Mouse (Mus musculus) left cerebral cortex, postnatal 4 days (tissue): Measurements from ENCODE around the gene Etv4. TPM values are rescaled to one million over a fixed set of nuclear protein-coding genes. Genes with fewer than 3 reads are reported as not detected.

Source experiments
- DNase-seq: peaks from one replicate; pipeline ENCODE4 v3.0.0-alpha.2; 2022
- intact Hi-C: fragments of 180-260 bp; cut with DNase I; formaldehyde crosslinking; loops from one replicate; pipeline ENCODE4 v1.15.1; 2025
- total RNA-seq, 2 experiments: library from RNA; stranded (reverse); gene quantifications; 2 replicates each; pipeline ENCODE4 v1.2.3; 2021

The Etv4 gene
- total RNA-seq, 2 experiments from 2014 or later: 23.7 to 27.1 TPM

DNA sequence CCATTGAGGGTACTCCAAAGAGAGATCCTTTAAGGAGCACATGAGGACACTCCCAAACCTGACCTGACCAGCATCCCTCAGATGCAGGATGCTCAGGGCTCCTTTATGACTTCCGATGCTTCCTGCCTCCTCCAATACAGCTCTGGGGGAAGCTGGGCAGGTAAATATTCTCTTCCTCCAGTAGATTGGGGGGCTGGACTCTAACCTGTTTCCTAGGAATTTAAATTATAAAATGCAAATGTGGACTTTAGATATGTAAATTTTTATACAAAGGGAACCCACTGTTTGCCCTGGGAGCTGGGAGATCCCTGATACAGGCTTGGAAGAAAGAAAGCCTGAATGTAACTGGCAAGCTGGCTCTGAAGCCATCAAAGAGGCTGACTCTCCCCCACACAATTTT, 2.3 kb upstream of the Etv4 start:
- intact Hi-C loops: no loop called here
- no peak for DNase-seq

DNA sequence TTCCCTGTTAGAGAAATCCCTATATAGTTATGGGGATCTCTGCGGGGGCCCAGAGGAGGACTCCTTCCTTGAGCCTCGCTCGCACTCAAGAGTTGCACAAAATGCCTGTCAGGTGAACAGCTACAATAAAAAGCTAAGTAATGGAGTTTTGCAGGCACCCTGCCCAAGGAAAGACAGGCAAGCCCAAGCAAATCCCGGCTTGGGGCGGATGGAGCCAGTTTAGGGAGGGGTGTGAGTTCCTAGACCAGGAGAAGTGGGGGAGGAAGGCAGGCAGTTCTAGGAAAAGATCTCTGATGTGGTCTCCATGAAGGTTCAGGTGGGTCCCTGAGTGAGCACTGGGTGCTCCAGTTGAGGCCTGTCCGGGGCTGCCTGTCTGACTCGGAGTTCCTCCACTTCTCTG, 1.5 kb upstream of the Etv4 start:
- no peak for DNase-seq
- intact Hi-C loops: no loop called here

DNA sequence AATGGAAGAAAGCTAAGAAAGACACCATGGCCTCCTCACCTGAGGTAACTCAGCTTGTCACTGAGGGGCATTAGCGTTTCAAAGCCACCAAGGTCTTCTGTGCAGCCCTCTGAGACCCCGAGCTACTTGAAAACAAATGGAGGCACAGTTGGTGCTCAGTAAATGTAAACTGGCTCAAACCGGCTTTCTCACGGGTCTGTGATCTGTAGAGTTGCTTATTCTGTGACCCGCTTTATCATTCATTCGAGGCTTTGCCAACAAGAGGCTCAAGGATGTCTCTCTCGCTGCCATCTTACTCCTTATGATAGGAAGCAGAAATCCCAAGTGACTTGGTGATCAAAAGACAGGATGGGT, 658 bp upstream of the Etv4 start:
- intact Hi-C loops: no loop called here
- DNase-seq: no peak

DNA sequence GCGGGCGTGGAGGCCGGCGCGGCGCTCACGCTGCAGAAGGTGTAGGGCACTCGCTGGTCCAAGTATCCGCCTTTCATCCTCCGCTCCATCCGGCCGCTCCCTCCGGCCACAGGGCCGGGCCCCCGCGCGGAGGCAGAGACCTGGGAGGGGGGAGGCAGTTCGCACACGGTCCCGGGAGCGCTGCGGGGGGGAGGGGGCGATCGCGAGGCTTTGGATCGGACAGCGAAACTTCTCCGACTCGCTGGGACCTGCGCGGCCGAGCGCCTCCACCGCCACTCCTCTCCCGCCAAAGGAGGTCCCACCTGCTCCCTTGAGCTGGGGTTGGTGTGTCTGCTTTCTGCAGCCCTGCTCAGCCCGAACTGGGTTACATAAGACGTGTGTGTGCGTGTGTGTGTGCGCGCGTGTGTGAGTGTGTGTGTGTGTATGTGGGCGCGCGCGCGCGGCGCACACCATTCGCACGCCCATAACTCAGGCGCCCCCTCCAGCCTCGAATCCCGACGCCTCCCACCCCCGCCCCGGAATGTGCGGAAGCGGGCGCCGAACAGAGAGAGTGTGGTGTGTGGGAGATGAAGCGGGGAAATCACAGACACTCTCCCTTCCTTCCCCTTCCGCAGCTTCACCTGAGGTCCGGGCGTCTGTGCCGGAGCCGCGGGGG, 556 bp downstream of the Etv4 start:
- intact Hi-C loops: no loop called here
- peak; percentile 46 for DNase-seq

DNA sequence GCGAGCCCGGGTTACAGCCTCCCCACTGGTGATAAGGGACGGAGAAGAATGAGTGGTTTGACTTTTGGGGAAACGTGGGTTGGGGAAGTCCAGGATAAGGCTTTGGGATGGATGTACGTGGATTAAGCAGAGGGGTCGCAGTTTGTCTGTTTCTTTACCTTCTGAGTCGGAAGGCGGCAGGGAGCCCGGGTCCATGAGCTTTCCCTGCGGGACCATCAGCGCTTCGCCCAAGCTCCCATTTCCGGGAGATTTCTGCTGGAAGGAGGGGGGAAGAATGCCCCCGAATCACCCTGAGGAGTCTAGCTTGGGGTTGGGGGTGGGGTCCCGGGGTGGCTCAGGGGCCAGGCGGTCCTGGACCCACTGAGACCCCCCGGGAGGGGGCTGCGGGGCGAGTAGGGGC, 1.1 kb downstream of the Etv4 start:
- intact Hi-C loops: no loop called here
- no peak for DNase-seq

DNA sequence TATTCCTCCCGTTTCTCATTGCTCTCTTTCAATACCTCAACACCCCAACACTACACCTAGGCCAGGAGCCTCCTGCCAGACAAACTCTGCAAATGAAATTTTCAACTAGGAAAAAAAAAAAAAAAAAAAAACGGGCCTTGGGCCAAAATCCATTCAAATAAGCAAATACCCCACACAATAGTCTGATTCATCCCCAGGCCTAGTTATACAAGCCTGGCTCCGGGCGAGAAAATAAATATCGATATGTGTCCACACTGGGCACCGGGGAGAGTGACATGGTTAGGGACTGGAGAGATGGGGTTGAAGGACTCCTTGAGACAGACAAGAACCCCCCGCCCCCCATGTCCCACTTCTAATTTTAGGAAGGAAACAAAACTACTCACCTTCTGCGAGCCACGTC, 1.6 kb downstream of the Etv4 start:
- no peak for DNase-seq
- intact Hi-C loops: no loop called here

DNA sequence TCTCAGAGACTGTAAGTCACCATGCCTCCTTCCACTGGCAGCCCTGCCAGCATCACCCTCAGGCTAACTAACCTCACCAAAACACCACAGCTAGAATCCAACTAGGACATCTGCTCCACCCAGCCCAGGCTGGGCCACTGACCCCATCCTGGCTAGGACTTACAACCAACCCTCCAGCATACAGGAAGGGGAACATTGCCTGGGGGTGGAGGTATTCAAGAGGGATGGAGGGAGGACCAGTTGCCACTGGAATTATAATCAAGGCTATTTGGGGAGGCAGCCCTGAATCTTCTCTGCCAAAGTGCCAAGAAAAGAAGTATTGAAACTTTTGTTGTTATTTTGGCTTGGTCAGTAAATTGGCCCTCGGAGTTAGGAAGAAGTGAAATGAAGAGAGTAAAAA, 2.0 kb downstream of the Etv4 start:
- DNase-seq: no peak
- intact Hi-C loops: no loop called here

DNA sequence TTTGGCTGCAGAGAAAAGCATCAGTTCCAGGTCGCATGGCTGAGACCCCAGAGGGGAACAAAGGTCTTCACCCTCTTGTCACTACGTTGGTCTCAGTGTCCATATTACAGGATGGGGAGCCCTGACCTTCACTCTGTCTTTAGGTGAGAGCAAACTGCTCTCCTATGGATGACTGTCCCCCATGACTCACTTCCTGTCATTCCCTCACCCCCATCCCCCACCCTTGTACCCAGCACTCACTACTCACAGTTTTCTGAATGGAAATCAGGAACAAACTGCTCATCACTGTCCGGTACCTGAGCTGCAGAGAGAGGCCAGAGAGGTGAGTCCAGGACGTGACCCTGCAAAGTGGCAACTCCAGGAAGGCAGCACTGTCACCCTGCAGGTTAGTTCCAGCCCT, 8.3 kb downstream of the Etv4 start:
- intact Hi-C loops: no loop called here
- no peak for DNase-seq

DNA sequence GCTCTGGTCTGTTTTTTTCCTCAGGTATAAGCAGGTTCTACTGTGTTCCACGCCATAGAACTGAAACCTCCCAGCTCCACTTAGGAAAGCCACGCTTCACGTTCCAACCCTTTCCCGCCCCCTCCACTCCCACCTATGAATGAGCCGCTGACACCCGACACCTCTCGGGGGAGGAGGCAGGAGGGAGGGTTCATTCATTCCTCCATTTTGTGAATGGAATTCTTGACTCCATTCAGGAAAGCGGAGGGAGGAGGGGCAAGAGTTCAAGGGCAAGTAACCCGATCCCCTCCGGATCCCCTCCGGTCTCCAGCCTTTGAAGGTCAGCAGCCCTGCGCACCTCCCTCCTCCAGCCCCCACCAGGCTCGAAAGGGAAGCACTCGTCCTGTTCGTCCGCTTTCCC, 12.7 kb downstream of the Etv4 start:
- intact Hi-C loops: no loop called here
- DNase-seq: peak; percentile 40

- intact Hi-C loops: no loop called here
- DNase-seq: no peak
These were observed 13.1 kb downstream of the Etv4 start for GRCm38 (mm10) chr11:101772027-101772426.

- intact Hi-C loops: no loop called here
These were observed 14.9 kb downstream of the Etv4 start for GRCm38 (mm10) chr11:101770266-101770665.

GRCm38 (mm10) chr11:101768721-101769120, 16.4 kb downstream of the Etv4 start:
- intact Hi-C loops: no loop called here
- DNase-seq: no peak

More at GRCm38 (mm10) chr11:101770266-101770665, 14.9 kb downstream of the Etv4 start:
- DNase-seq: no peak

DNA sequence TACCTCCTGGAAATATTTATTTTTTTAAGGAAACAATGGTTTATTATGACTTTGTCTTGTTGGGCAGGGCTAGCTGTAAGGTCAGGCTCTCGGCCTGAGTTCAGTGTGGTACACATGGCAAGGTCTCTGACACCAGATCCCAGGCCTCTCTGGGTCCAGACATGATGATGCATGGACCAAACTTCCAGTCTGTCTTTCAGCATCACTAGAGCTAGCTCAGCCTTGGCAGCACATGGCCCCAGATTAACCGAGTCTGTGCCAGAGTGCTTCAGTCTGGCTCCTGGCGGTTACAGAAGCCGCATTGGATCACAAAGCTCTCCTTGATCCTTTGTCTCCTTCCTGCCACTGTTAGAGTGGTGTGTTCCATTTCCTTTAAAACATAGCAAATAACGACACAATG, 17.8 kb downstream of the Etv4 start:
- intact Hi-C loops: no loop called here
- DNase-seq: no peak

DNA sequence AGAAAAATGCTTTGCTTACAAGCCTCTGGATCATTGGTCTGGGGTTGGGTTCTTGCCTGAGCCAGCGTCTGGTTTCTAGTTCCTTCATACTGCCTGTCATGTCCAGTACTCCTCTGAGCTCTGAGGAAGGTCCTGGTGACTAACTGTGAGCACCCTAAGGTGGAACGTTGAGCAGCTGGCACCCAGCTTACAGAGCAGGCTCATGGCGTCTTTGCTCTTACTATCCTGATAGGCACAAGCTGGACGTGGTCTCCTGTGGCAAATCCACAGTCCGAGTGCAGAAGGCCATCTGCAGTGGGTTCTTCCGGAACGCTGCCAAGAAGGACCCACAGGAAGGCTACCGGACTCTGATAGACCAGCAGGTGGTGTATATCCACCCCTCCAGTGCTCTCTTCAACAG, 20.6 kb downstream of the Etv4 start:
- DNase-seq: no peak
- intact Hi-C loops: no loop called here

DNA sequence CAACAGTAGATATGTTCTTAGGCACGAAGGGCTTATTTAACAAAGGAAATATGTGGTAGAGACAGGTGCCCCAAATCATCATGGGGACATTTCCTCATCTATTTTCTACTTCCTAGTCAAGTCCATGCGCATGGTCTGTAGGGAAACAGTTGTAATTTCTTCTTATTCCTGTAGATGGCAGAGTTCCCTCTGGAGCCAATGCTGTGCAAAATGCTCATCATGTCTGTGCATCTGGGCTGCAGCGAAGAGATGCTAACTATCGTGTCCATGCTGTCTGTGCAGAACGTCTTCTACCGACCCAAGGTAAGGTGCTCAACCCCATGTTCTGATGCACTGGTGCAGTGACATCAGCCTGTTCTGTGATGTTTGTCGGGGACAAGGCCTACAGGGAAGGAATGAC, 21.4 kb downstream of the Etv4 start:
- DNase-seq: no peak
- intact Hi-C loops: no loop called here

DNA sequence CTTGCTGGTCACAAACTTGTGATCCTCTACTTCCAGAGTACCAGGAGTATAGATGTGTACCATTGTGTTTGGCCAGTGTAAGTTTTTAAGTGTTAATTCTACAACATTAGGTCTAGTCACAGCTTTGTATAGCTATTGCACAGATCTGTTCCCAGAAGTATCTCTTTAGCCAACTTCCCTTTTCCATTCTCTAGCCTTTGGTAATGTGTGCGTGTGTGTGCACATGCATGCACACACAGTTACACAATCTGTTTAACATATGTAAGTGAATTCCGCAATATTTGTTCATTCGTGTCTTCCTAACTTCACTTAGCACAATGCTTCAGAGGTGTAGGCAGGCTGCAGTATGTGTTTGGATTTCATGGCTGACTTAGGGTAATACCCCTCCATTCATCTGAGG, 25.6 kb downstream of the Etv4 start:
- intact Hi-C loops: no loop called here
- DNase-seq: no peak

DNA sequence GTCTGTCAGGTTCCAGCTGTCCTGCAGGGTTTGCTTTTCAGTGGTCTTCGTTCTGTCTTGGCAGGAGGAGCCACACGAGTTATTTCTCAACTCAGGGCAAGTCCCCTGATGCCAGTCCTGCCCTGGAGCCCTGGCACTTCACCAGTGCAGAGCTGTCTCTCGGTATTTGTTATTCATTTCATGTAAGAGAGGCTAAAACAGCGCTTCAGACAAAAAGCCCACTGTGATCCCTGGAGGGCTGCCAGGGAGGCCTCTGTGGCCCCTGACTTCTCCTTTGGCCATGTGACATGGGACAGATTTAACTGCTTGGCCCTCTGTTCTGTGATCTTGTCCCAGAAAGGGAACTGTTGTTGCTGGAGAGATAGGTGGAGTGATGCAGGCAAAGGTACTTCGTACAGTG, 26.7 kb downstream of the Etv4 start:
- peak; percentile 79 for DNase-seq
- intact Hi-C loops: no loop called here

DNA sequence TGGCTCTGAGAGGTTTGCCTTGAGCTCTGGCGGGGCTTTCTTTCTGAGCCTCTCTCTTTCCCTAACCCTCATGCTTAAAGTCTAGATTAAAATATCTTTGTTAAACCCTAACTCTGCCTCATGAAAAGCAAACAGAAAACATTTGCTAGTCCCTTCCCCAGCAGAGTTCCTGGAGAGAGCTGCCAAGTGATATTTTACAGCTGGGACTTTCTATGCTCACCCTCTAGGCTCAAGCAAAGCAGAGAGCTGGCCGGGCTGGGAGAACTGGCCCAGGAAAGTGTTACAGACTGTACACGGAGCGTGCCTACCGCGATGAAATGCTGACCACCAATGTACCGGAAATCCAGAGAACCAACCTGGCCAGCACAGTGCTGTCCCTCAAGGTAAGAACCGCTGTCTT, 27.8 kb downstream of the Etv4 start:
- intact Hi-C loops: no loop called here
- no peak for DNase-seq

DNA sequence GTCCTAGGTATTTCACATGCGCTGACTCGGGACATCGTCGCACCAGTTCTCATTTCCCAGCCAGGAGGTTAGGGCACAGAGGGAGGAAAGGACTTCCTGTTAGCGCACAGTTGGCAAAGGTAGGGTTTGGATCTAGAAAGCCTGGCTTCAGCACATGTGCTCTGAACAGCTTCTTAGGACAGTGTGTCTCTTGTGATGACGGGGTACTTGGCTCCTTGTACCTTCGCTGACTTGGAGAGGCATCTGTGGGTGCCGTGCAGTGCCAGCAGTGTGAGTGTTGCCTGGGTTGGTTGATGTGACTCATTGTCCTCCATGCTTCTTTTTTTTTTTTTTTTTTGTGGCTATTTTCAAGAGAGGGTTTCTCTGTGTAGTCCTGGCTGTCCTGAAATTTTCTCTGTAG, 28.6 kb downstream of the Etv4 start:
- intact Hi-C loops: no loop called here

GRCm38 (mm10) chr11:101733596-101733995, 51.6 kb downstream of the Etv4 start:
- intact Hi-C loops: loop anchor here (2.0 kb wide), 1 partner anchor 75 kb away; no protein-coding TSS in a partner anchor
- DNase-seq: no peak

More for the DNA sequence above, 28.6 kb downstream of the Etv4 start:
- DNase-seq: no peak

DNA sequence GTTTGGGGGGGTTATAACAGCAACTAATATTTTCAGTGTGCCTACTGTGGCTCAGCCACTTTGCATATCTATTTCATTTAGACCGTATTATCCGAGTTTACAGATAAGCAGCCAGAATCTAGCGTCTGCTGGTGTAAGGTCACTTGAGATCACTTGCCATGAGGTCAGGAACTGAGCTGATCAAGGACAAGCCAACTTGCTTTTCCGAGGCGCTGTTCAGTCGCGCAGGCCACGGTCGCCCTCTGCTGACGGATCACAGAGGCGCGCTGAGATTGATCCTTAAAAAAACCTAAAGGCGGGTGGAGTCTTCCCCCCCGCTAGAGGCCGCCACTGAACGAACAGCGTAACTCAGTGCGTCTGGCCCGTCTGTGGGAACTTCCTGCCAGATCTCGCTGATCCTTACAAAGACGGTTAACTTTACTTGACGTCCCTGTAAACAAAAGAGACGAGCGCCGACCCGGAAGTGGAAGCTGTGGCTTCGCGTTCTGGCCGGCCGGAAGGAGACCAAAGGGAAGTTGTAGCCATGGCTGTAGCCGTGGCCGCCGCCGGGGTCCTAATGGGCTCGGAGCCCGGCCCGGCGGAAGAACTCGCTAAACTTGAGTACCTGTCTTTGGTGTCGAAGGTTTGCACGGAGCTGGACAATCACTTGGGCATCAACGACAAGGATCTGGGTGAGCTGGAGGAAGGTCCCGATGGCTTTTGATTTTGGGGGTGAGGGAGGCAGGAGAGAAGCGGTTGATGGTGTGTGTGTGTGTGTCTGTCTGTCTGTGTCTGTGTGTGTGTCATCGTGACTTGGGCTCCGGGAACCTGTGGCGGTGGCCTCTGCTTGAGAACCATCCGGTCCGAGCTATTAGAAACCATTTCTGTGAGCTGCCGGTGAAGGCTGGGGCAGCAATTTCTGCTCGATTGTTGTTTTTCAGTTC, 52.4 kb downstream of the Etv4 start, which contains the start of gene Dhx8:
Dhx8 (plus strand) TSS at position 402 of the 923 bp plus-strand sequence.
- DNase-seq: peak; percentile 99
- intact Hi-C loops: loop anchor here (2.0 kb wide), 1 partner anchor 74 kb away; no protein-coding TSS in a partner anchor

GRCm38 (mm10) chr11:101729308-101729707, 55.9 kb downstream of the Etv4 start:
- DNase-seq: no peak
- intact Hi-C loops: no loop called here
